Mouse (Mus musculus): ENCODE measurements at regions not wholly inside any gene's neighbourhood (a gene's known extent, or its start where the extent isn't known, plus 50 kb on each side); places are given as distances from the start of the nearest gene placed in this dataset.

- TF ChIP-seq POLR2A (IDR thresholded peaks at IDR 0.05; ENCODE audit: control insufficient read depth in 1 of 2, insufficient read depth in 1 of 2, low read depth in 1 of 2, low read length in 2 of 2, poor library complexity in 1 of 2) = no peak
- TF ChIP-seq CTCF (IDR thresholded peaks at IDR 0.05 in 2 of 3, conservative IDR thresholded peaks at IDR 0.05 in 1 of 3; ENCODE audit: control insufficient read depth in 1 of 3, insufficient read depth in 1 of 3, low read depth in 2 of 3, low read length in 3 of 3, poor library complexity in 1 of 3, severe bottlenecking in 1 of 3) = no peak
- no peak for TF ChIP-seq ZKSCAN1 (IDR thresholded peaks at IDR 0.05; ENCODE audit: low read depth, low read length)
- no peak for TF ChIP-seq EP300 (IDR thresholded peaks at IDR 0.05; ENCODE audit: low read depth in 1 of 2, low read length in 2 of 2)
- no peak for TF ChIP-seq GATA1 (IDR thresholded peaks at IDR 0.05; ENCODE audit: low read depth, low read length)
- no peak for TF ChIP-seq BHLHE40 (IDR thresholded peaks at IDR 0.05; ENCODE audit: borderline replicate concordance, low read depth, low read length)
- no peak for TF ChIP-seq UBTF (IDR thresholded peaks at IDR 0.05; ENCODE audit: borderline replicate concordance, insufficient read depth, low read depth, low read length)
- no peak for TF ChIP-seq ZC3H11A (IDR thresholded peaks at IDR 0.05; ENCODE audit: low read depth, low read length)
- TF ChIP-seq USF1 (IDR thresholded peaks at IDR 0.05; ENCODE audit: low read depth, low read length) = no peak
These were observed 229.6 kb upstream of the Gm12728 start for GRCm38 (mm10) chr4:105560055-105560454.
